Mouse (Mus musculus): ENCODE data around the gene Kif26b. TPM values are rescaled to one million over a fixed set of nuclear protein-coding genes. Genes with fewer than 3 reads are reported as not detected.

The Kif26b gene
- polyA plus RNA-seq, 1 experiment from 2014 or later, result 4.9 TPM

- no peaks in the 10 kb centered on the region for H3K9me3 ChIP-seq
- H3K4me1 ChIP-seq (replicated peaks), result peaks cover 7% of the 10 kb centered on the region; the same call in 1 of the 2 replicates
- no peak overlapping the region for H3K4me3 ChIP-seq
- H3K27ac ChIP-seq, result no peak overlapping the region
- WGBS, result 93% methylated on average over 10 of the region's 10 CpGs
- no peaks in the 10 kb centered on the region for H3K27me3 ChIP-seq (ENCODE audit: insufficient read depth, poor library complexity, severe bottlenecking)
- DNase-seq (ENCODE audit: low spot score), result no peak
- no peaks in the 10 kb centered on the region for H3K36me3 ChIP-seq
Measured at GRCm38 (mm10) chr1:178972055-178972454, 443.1 kb downstream of the Kif26b start.

DNA sequence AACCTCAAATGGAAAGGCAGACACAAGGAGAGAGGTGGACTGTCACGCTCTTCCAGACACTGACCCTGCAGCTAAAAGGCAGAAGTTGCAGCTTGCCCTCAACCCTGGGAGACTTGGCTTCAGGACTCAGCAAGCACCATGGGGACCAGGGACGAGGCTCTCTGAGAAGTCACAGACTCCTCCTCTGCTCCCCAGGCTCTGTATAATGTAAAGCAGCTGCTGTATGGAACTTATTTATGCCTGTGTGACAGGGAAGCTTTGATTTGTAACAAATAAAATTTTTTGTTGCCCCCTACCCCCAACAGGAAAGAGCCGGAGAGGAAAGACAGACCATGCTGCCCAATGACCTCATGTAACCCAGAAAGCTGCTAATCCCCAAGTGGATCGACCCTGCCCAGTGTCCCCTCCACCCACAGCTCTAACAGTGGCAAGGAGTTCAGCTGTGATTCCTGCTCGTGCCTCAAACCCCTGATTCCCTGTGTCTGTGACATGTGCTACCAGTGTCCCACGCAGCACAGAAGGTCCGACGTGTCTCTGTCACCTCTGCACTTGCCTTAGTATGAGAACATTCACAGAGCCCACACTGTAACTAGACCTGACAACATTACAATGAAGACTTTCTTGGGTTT is 449.8 kb downstream of the Kif26b start:
- 63% methylated on average over 8 of the region's 8 CpGs for WGBS
- H3K4me1 ChIP-seq (replicated peaks), result peaks cover 19% of the 10 kb centered on the region
- no peaks in the 10 kb centered on the region for H3K9me3 ChIP-seq
- H3K27me3 ChIP-seq (ENCODE audit: insufficient read depth, poor library complexity, severe bottlenecking), result no peaks in the 10 kb centered on the region
- no peak overlapping the region; the same call in 1 of the 2 replicates for H3K27ac ChIP-seq
- H3K36me3 ChIP-seq, result no peaks in the 10 kb centered on the region
- H3K4me3 ChIP-seq, result no peak overlapping the region
- DNase-seq (ENCODE audit: low spot score), result no peak

- Histone ChIP-seq H3K9me3 (no peaks in the 10 kb centered on the region), H3K4me1 (replicated peaks) (peaks cover 12% of the 10 kb centered on the region), H3K27me3 (ENCODE audit: insufficient read depth, poor library complexity, severe bottlenecking) (no peaks in the 10 kb centered on the region), H3K36me3 (no peaks in the 10 kb centered on the region), H3K27ac (no peak overlapping the region), H3K4me3 (no peak overlapping the region)
- no peak for DNase-seq (ENCODE audit: low spot score)
Measured at GRCm38 (mm10) chr1:178980185-178980584, 451.3 kb downstream of the Kif26b start.

- DNase-seq (ENCODE audit: low spot score), result no peak
- Histone ChIP-seq H3K4me3 (no peak overlapping the region), H3K27me3 (ENCODE audit: insufficient read depth, poor library complexity, severe bottlenecking) (no peaks in the 10 kb centered on the region), H3K9me3 (no peaks in the 10 kb centered on the region), H3K36me3 (no peaks in the 10 kb centered on the region), H3K27ac (no peak overlapping the region), H3K4me1 (replicated peaks) (peaks cover 12% of the 10 kb centered on the region)
- 67% methylated on average over 5 of the region's 5 CpGs for WGBS
Measured at GRCm38 (mm10) chr1:178981641-178982040, 452.7 kb downstream of the Kif26b start.

DNA sequence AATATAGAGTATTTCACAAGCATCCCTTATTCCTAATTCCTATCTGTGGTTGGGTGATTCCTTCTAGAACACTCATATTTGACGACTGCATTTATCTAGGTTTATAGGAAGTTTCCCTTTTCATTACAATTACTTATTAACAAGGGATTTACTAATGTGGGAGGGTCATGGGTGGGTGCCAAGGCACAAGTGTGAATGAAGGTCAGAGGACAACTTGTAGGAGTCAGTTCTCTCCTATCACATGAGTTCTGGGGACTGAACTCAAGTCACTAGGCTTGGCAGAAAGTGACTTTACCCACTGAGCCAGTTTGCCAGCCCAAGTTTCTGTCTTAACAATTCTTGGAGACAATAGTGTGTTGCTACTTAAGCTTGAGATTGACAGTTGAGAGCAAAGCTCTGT is 459.3 kb downstream of the Kif26b start:
- H3K4me1 ChIP-seq (replicated peaks), result peaks cover 12% of the 10 kb centered on the region
- 92% methylated on average over 1 of the region's 1 CpGs for WGBS
- no peak overlapping the region for H3K27ac ChIP-seq
- H3K4me3 ChIP-seq, result no peak overlapping the region
- no peaks in the 10 kb centered on the region for H3K27me3 ChIP-seq (ENCODE audit: insufficient read depth, poor library complexity, severe bottlenecking)
- no peaks in the 10 kb centered on the region for H3K9me3 ChIP-seq
- no peak for DNase-seq (ENCODE audit: low spot score)
- no peaks in the 10 kb centered on the region for H3K36me3 ChIP-seq

Other genes starting within 250 kb of the Kif26b start
- 87.1 and 109 TPM in 2 replicates for gene Cox20, start 210.0 kb upstream of the Kif26b start, polyA plus RNA-seq (2016; fragmentation: Nextera tagmentation; extraction: Ambion mirVana)
- 466 and 470 TPM in 2 replicates for gene Hnrnpu, start 191.3 kb upstream of the Kif26b start, polyA plus RNA-seq (2016; fragmentation: Nextera tagmentation; extraction: Ambion mirVana)
- gene Efcab2, start 123.0 kb upstream of the Kif26b start, polyA plus RNA-seq (2016; fragmentation: Nextera tagmentation; extraction: Ambion mirVana), result 7.0 and 7.9 TPM in 2 replicates

Data from hindbrain, embryonic 10.5 days (tissue).